Mouse (Mus musculus): Measurements from ENCODE around the gene Zmpste24.

- TF ChIP-seq POLR2A (IDR thresholded peaks at IDR 0.05; ENCODE audit: control insufficient read depth, extremely low read depth, insufficient read depth, low read length, poor library complexity), result no peak
- no peak for TF ChIP-seq CTCF (IDR thresholded peaks at IDR 0.05; ENCODE audit: borderline replicate concordance, control insufficient read depth, extremely low read depth, insufficient read depth, low read length, poor library complexity)
Observed at GRCm38 (mm10) chr4:121080395-121080794, 17.6 kb downstream of the Zmpste24 start.

Measured in thymus, adult 2 months (tissue).